Mouse (Mus musculus) neural tube, embryonic 11.5 days (tissue): ENCODE measurements at regions not wholly inside any gene's neighbourhood (a gene's known extent, or its start where the extent isn't known, plus 50 kb on each side); places are given as distances from the start of the nearest gene placed in this dataset.
A peak's percentile ranks its signal among the peaks of the same experiment; 100 is the strongest.
"Not testable (repeated sequence)": the region's sequence is repeated elsewhere in the genome, so short reads cannot be mapped to it uniquely, and the experiment has no call there.

ENCODE experiments used
- ATAC-seq: fragments of 200-750 bp; cut with Nextera tagmentation; 2 replicates; pipeline ENCODE4 v1.8.0; 2017; ENCODE audit warnings: moderate number of reproducible peaks, mild to moderate bottlenecking, moderate TSS enrichment, moderate library complexity; ENCODE audit not compliant: insufficient read depth, low FRiP score, low TSS enrichment
- DNase-seq: peaks from one replicate; pipeline ENCODE4 v3.0.0-alpha.2; 2015; ENCODE audit warnings: low spot score
- H3K27ac ChIP-seq: fragments of 300-500 bp; sonication (generic); 2 replicates; pipeline ENCODE4 v1.5.1; 2014; ENCODE audit warnings: low read depth, mild to moderate bottlenecking, low read length
- H3K27me3 ChIP-seq: fragments of 300-500 bp; sonication (generic); 2 replicates; pipeline ENCODE4 v1.6.1; 2014; ENCODE audit warnings: mild to moderate bottlenecking, low read length, mixed read lengths; ENCODE audit not compliant: control insufficient read depth, insufficient read depth
- H3K36me3 ChIP-seq: fragments of 300-500 bp; sonication (generic); 2 replicates; pipeline ENCODE4 v1.6.1; 2014; ENCODE audit warnings: mild to moderate bottlenecking, low read length, moderate library complexity, mixed read lengths; ENCODE audit not compliant: control insufficient read depth, insufficient read depth
- H3K4me1 ChIP-seq: fragments of 300-500 bp; sonication (generic); 2 replicates; pipeline ENCODE4 v1.6.1; 2014; ENCODE audit warnings: low read length, mixed read lengths; ENCODE audit not compliant: control insufficient read depth, insufficient read depth
- H3K4me2 ChIP-seq: fragments of 300-500 bp; sonication (generic); 2 replicates; pipeline ENCODE4 v1.6.1; 2014; ENCODE audit warnings: low read depth, mild to moderate bottlenecking, moderate library complexity
- H3K4me3 ChIP-seq: fragments of 300-500 bp; sonication (generic); 2 replicates; pipeline ENCODE4 v1.5.1; 2014; ENCODE audit warnings: low read depth, low read length
- H3K9ac ChIP-seq: fragments of 300-500 bp; sonication (generic); 2 replicates; pipeline ENCODE4 v1.6.1; 2014; ENCODE audit warnings: mild to moderate bottlenecking, low read length
- H3K9me3 ChIP-seq: fragments of 300-500 bp; sonication (generic); 2 replicates; pipeline ENCODE4 v1.6.1; 2016; ENCODE audit warnings: low read length; ENCODE audit not compliant: control insufficient read depth
- WGBS: fragments of 180-500 bp; shearing (Covaris S2); extraction: QIAGEN DNeasy Blood & Tissue Kit; methylation state at CpG from one replicate; pipeline ENCODE4 v1.1.7; 2014; 5-methylcytosine and 5-hydroxymethylcytosine counted together

- WGBS: 64% methylated on average over 1 of the region's 1 CpGs
- no peak overlapping the region for H3K4me2 ChIP-seq
- H3K9me3 ChIP-seq: no peaks in the 10 kb centered on the region
- no peaks in the 10 kb centered on the region for H3K4me1 ChIP-seq
- no peak for DNase-seq
- H3K4me3 ChIP-seq: no peak overlapping the region
- H3K27me3 ChIP-seq: no peaks in the 10 kb centered on the region
- H3K27ac ChIP-seq: no peak overlapping the region
- ATAC-seq: no peak
- H3K36me3 ChIP-seq: no peaks in the 10 kb centered on the region
- no peak overlapping the region for H3K9ac ChIP-seq
These were observed 620.6 kb upstream of the Pom121l12 start for GRCm38 (mm10) chr11:13978524-13978923.

GRCm38 (mm10) chr11:14016637-14017036 lies 582.4 kb upstream of the Pom121l12 start:
- Histone ChIP-seq H3K9me3 (no peaks in the 10 kb centered on the region), H3K36me3 (no peaks in the 10 kb centered on the region), H3K9ac (no peak overlapping the region), H3K27me3 (no peaks in the 10 kb centered on the region), H3K4me1 (no peaks in the 10 kb centered on the region), H3K4me2 (no peak overlapping the region), H3K27ac (no peak overlapping the region), H3K4me3 (no peak overlapping the region)
- no peak for DNase-seq
- no peak for ATAC-seq
- WGBS: 76% methylated on average over 3 of the region's 3 CpGs

- peak; percentile 85 for ATAC-seq
- Histone ChIP-seq H3K27ac (no peak overlapping the region), H3K9me3 (no peaks in the 10 kb centered on the region), H3K9ac (no peak overlapping the region), H3K4me1 (no peaks in the 10 kb centered on the region), H3K27me3 (no peaks in the 10 kb centered on the region), H3K36me3 (no peaks in the 10 kb centered on the region), H3K4me2 (no peak overlapping the region), H3K4me3 (no peak overlapping the region)
- DNase-seq: no peak
These were observed 567.5 kb upstream of the Pom121l12 start for GRCm38 (mm10) chr11:14031412-14032122.

- not testable (repeated sequence) for H3K4me2 ChIP-seq, H3K9me3 ChIP-seq, H3K36me3 ChIP-seq, DNase-seq, ATAC-seq, H3K27me3 ChIP-seq, H3K4me1 ChIP-seq, H3K27ac ChIP-seq, H3K4me3 ChIP-seq, H3K9ac ChIP-seq
- WGBS: 94% methylated on average over 6 of the region's 6 CpGs
These were observed 566.6 kb upstream of the Pom121l12 start for GRCm38 (mm10) chr11:14032498-14032897.

- Histone ChIP-seq H3K4me2 (no peak overlapping the region), H3K27me3 (no peaks in the 10 kb centered on the region), H3K9ac (no peak overlapping the region), H3K36me3 (no peaks in the 10 kb centered on the region), H3K4me1 (no peaks in the 10 kb centered on the region), H3K27ac (no peak overlapping the region), H3K4me3 (no peak overlapping the region), H3K9me3 (no peaks in the 10 kb centered on the region)
- 73% methylated on average over 3 of the region's 3 CpGs for WGBS
- DNase-seq: no peak
- no peak for ATAC-seq
These were observed 540.0 kb upstream of the Pom121l12 start for GRCm38 (mm10) chr11:14059118-14059517.

- Histone ChIP-seq H3K9me3 (no peaks in the 10 kb centered on the region), H3K9ac (no peak overlapping the region), H3K36me3 (no peaks in the 10 kb centered on the region), H3K27ac (no peak overlapping the region), H3K4me1 (no peaks in the 10 kb centered on the region), H3K4me2 (no peak overlapping the region), H3K27me3 (no peaks in the 10 kb centered on the region), H3K4me3 (no peak overlapping the region)
- ATAC-seq (no peak), DNase-seq (no peak)
These were observed 527.0 kb upstream of the Pom121l12 start for GRCm38 (mm10) chr11:14072104-14072503.

GRCm38 (mm10) chr11:14072570-14072969 lies 526.5 kb upstream of the Pom121l12 start:
- no peaks in the 10 kb centered on the region for H3K27me3 ChIP-seq
- 84% methylated on average over 5 of the region's 5 CpGs for whole genome bisulfite sequencing
- ATAC-seq (no peak), DNase-seq (no peak)
- H3K36me3 ChIP-seq: no peaks in the 10 kb centered on the region
- H3K4me3 ChIP-seq: no peak overlapping the region
- H3K27ac ChIP-seq: no peak overlapping the region
- no peak overlapping the region for H3K9ac ChIP-seq
- H3K4me1 ChIP-seq: no peaks in the 10 kb centered on the region
- H3K9me3 ChIP-seq: no peaks in the 10 kb centered on the region
- no peak overlapping the region for H3K4me2 ChIP-seq
